Mouse (Mus musculus): ENCODE data around the gene Rsrp1. TPM values are rescaled to one million over a fixed set of nuclear protein-coding genes. Genes with fewer than 3 reads are reported as not detected.

Gene Rsrp1
- total and polyA plus RNA-seq, 3 experiments = 313 to 2,634 (median 460) TPM

GRCm38 (mm10) chr4:134922111-134922924, 1.1 kb upstream of the Rsrp1 start:
- no peak for DNase-seq

- DNase-seq = peak; percentile 87
These were observed 507 bp upstream of the Rsrp1 start for GRCm38 (mm10) chr4:134922925-134923244.

GRCm38 (mm10) chr4:134924019-134924741, 788 bp downstream of the Rsrp1 start:
- DNase-seq = peak; percentile 91

GRCm38 (mm10) chr4:134925206-134925605, 1.8 kb downstream of the Rsrp1 start:
- peak; percentile 41 for DNase-seq

- no peak for DNase-seq
These were observed 4.5 kb downstream of the Rsrp1 start for GRCm38 (mm10) chr4:134927815-134928463.

GRCm38 (mm10) chr4:134928464-134928836, 5.1 kb downstream of the Rsrp1 start:
- DNase-seq = no peak

GRCm38 (mm10) chr4:134929536-134929935, 6.1 kb downstream of the Rsrp1 start:
- DNase-seq = no peak

- DNase-seq = peak; percentile 24
These were observed 6.8 kb downstream of the Rsrp1 start for GRCm38 (mm10) chr4:134930190-134930589.

- peak; percentile 95 for DNase-seq
These were observed 7.5 kb downstream of the Rsrp1 start, which contains the start of gene Syf2 for GRCm38 (mm10) chr4:134930684-134931481. Syf2 (plus strand) TSS chr4:134930898.

GRCm38 (mm10) chr4:134937240-134938176, 14.1 kb downstream of the Rsrp1 start:
- DNase-seq = peak; percentile 46

GRCm38 (mm10) chr4:134939900-134940299, 16.5 kb downstream of the Rsrp1 start:
- no peak for DNase-seq

GRCm38 (mm10) chr4:134943758-134944538, 20.6 kb downstream of the Rsrp1 start:
- no peak for DNase-seq

GRCm38 (mm10) chr4:134946024-134946744, 22.8 kb downstream of the Rsrp1 start:
- DNase-seq = peak; percentile 70

GRCm38 (mm10) chr4:134950518-134951091, 27.2 kb downstream of the Rsrp1 start:
- DNase-seq = peak; percentile 26

- no peak for DNase-seq
These were observed 31.1 kb downstream of the Rsrp1 start for GRCm38 (mm10) chr4:134954461-134954860.

- DNase-seq = no peak
These were observed 31.8 kb downstream of the Rsrp1 start for GRCm38 (mm10) chr4:134955196-134955595.

GRCm38 (mm10) chr4:134955845-134956244, 32.5 kb downstream of the Rsrp1 start:
- no peak for DNase-seq

- peak; percentile 65 for DNase-seq
These were observed 32.9 kb downstream of the Rsrp1 start for GRCm38 (mm10) chr4:134956328-134956727.

All from adrenal gland, adult 2 months (tissue).